Mouse (Mus musculus) CH12.LX (cell line): ENCODE data around the gene Kpna7. TPM values are rescaled to one million over a fixed set of nuclear protein-coding genes. Genes with fewer than 3 reads are reported as not detected.

Experiments used
- DNase-seq: peaks from one replicate; pipeline ENCODE4 v3.0.0-alpha.2; 2013; ENCODE audit errors: extremely low read depth
- H3K27ac ChIP-seq: 2 replicates; pipeline ENCODE4 v1.5.1; 2012; ENCODE audit warnings: low read depth, mild to moderate bottlenecking, control low read depth, moderate library complexity; ENCODE audit not compliant: insufficient read depth
- H3K27me3 ChIP-seq: replicated peaks from 2 replicates; pipeline ENCODE3; 2012; ENCODE audit warnings: inconsistent platforms
- H3K36me3 ChIP-seq, 2 experiments: replicated peaks in 1 of 2; 2 replicates each; pipeline versions ENCODE3 to v1.6.1; 2012; ENCODE audit warnings: inconsistent platforms in 1 of 2, low read length in 1 of 2, mild to moderate bottlenecking in 1 of 2, mixed read lengths in 1 of 2, moderate library complexity in 1 of 2; ENCODE audit not compliant: control insufficient read depth in 1 of 2, insufficient read depth in 1 of 2
- H3K4me1 ChIP-seq, 2 experiments: 2 replicates each; pipeline ENCODE4 v1.6.1; 2012; ENCODE audit warnings: inconsistent platforms in 1 of 2, moderate library complexity in 1 of 2; ENCODE audit not compliant: insufficient read depth in 2 of 2, control insufficient read depth in 1 of 2
- H3K4me2 ChIP-seq: 2 replicates; pipeline ENCODE4 v1.6.1; 2012; ENCODE audit warnings: low read depth, mild to moderate bottlenecking, control low read depth; ENCODE audit not compliant: poor library complexity, insufficient read depth, severe bottlenecking
- H3K4me3 ChIP-seq, 3 experiments: fragments of 150-350 bp in 1 of 3; sonication (generic) in 1 of 3; replicated peaks in 1 of 3; 2 replicates each; pipeline versions ENCODE3 to v1.5.1; 2011 to 2012; ENCODE audit warnings: low read depth in 2 of 3, low read length in 2 of 3, mild to moderate bottlenecking in 2 of 3, moderate library complexity in 2 of 3, control low read depth in 1 of 3, improper control_type of control experiment in 1 of 3, inconsistent platforms in 1 of 3, mixed read lengths in 1 of 3; ENCODE audit not compliant: poor library complexity in 1 of 3
- H3K79me2 ChIP-seq: replicated peaks from 2 replicates; pipeline ENCODE4 v1.6.1; 2012; ENCODE audit warnings: mild to moderate bottlenecking, moderate library complexity; ENCODE audit not compliant: control insufficient read depth, poor library complexity, insufficient read depth, severe bottlenecking; ENCODE audit errors: extremely low read depth
- H3K9ac ChIP-seq: 2 replicates; pipeline ENCODE4 v1.6.1; 2012; ENCODE audit warnings: low read depth, mild to moderate bottlenecking, control low read depth, moderate library complexity; ENCODE audit not compliant: insufficient read depth
- H3K9me3 ChIP-seq: replicated peaks from 2 replicates; pipeline ENCODE3; 2012; ENCODE audit warnings: low read length, inconsistent platforms, mixed read lengths
- BHLHE40 ChIP-seq: IDR thresholded peaks from 2 replicates; pipeline ENCODE4 v1.6.1; 2011; ENCODE audit warnings: mild to moderate bottlenecking, low read depth, low read length, improper control_type of control experiment
- CHD1 ChIP-seq: IDR thresholded peaks from 2 replicates; pipeline ENCODE4 v1.6.1; 2012; ENCODE audit warnings: low read depth, low read length, improper control_type of control experiment, inconsistent platforms
- CHD2 ChIP-seq: IDR thresholded peaks from 2 replicates; pipeline ENCODE4 v1.6.1; 2011; ENCODE audit warnings: low read length, improper control_type of control experiment
- CTCF ChIP-seq, 2 experiments: IDR thresholded peaks in 1 of 2; conservative IDR thresholded peaks in 1 of 2; 2 replicates each; pipeline ENCODE4 v1.5.1; 2011 to 2012; ENCODE audit warnings: low read depth in 2 of 2, low read length in 2 of 2, improper control_type of control experiment in 1 of 2, inconsistent platforms in 1 of 2, mild to moderate bottlenecking in 1 of 2, moderate library complexity in 1 of 2
- ELF1 ChIP-seq: IDR thresholded peaks from 2 replicates; pipeline ENCODE4 v1.6.1; 2014; ENCODE audit warnings: low read depth, mild to moderate bottlenecking, inconsistent platforms, low read length, improper control_type of control experiment
- EP300 ChIP-seq: IDR thresholded peaks from 2 replicates; pipeline ENCODE4 v1.6.1; 2011; ENCODE audit warnings: low read length, improper control_type of control experiment
- ETS1 ChIP-seq: conservative IDR thresholded peaks from 2 replicates; pipeline ENCODE4 v1.6.1; 2012; ENCODE audit warnings: low read depth, mild to moderate bottlenecking, inconsistent platforms, low read length, improper control_type of control experiment, moderate library complexity
- GABPA ChIP-seq: IDR thresholded peaks from 2 replicates; pipeline ENCODE4 v1.6.1; 2012; ENCODE audit warnings: low read depth, low read length, improper control_type of control experiment, inconsistent platforms; ENCODE audit not compliant: insufficient replicate concordance
- JUN ChIP-seq: IDR thresholded peaks from 2 replicates; pipeline ENCODE4 v1.6.1; 2011; ENCODE audit warnings: low read depth, mild to moderate bottlenecking, low read length, improper control_type of control experiment, moderate library complexity; ENCODE audit not compliant: insufficient read depth
- JUND ChIP-seq: conservative IDR thresholded peaks from 2 replicates; pipeline ENCODE4 v1.6.1; 2011; ENCODE audit warnings: low read depth, low read length, improper control_type of control experiment
- MAFK ChIP-seq: IDR thresholded peaks from 2 replicates; pipeline ENCODE4 v1.6.1; 2011; ENCODE audit warnings: low read length, improper control_type of control experiment; ENCODE audit not compliant: insufficient replicate concordance
- MAX ChIP-seq: IDR thresholded peaks from 2 replicates; pipeline ENCODE4 v1.6.1; 2011; ENCODE audit warnings: low read length, improper control_type of control experiment
- MEF2A ChIP-seq: IDR thresholded peaks from 2 replicates; pipeline ENCODE4 v1.6.1; 2014; ENCODE audit warnings: low read depth, mild to moderate bottlenecking, inconsistent platforms, low read length, improper control_type of control experiment, borderline replicate concordance
- MXI1 ChIP-seq: IDR thresholded peaks from 2 replicates; pipeline ENCODE4 v1.6.1; 2011; ENCODE audit warnings: mild to moderate bottlenecking, low read depth, low read length, improper control_type of control experiment
- MYC ChIP-seq: IDR thresholded peaks from 2 replicates; pipeline ENCODE4 v1.6.1; 2011; ENCODE audit warnings: low read depth, mild to moderate bottlenecking, improper control_type of control experiment, low read length
- NRF1 ChIP-seq: IDR thresholded peaks from 2 replicates; pipeline ENCODE4 v1.6.1; 2014; ENCODE audit warnings: low read depth, mild to moderate bottlenecking, inconsistent platforms, low read length, improper control_type of control experiment, moderate library complexity
- PAX5 ChIP-seq: IDR thresholded peaks from 2 replicates; pipeline ENCODE4 v1.6.1; 2012; ENCODE audit warnings: low read length, inconsistent platforms, mixed read lengths
- RAD21 ChIP-seq: IDR thresholded peaks from 2 replicates; pipeline ENCODE4 v1.6.1; 2011; ENCODE audit warnings: low read depth, mild to moderate bottlenecking, low read length, improper control_type of control experiment, moderate library complexity
- RCOR1 ChIP-seq: conservative IDR thresholded peaks from 2 replicates; pipeline ENCODE4 v1.6.1; 2012; ENCODE audit warnings: low read depth, mild to moderate bottlenecking, inconsistent platforms, low read length, improper control_type of control experiment
- SIN3A ChIP-seq: IDR thresholded peaks from 2 replicates; pipeline ENCODE4 v1.6.1; 2012; ENCODE audit warnings: low read length, improper control_type of control experiment, inconsistent platforms
- TBP ChIP-seq: conservative IDR thresholded peaks from 2 replicates; pipeline ENCODE4 v1.6.1; 2011; ENCODE audit warnings: low read depth, low read length, improper control_type of control experiment
- UBTF ChIP-seq: IDR thresholded peaks from 2 replicates; pipeline ENCODE4 v1.6.1; 2012; ENCODE audit warnings: low read depth, mild to moderate bottlenecking, inconsistent platforms, low read length, improper control_type of control experiment, moderate library complexity
- USF2 ChIP-seq: conservative IDR thresholded peaks from 2 replicates; pipeline ENCODE4 v1.6.1; 2011; ENCODE audit warnings: low read depth, low read length, improper control_type of control experiment
- ZC3H11A ChIP-seq: IDR thresholded peaks from 2 replicates; pipeline ENCODE4 v1.6.1; 2012; ENCODE audit warnings: low read depth, mild to moderate bottlenecking, inconsistent platforms, low read length, improper control_type of control experiment
- ZKSCAN1 ChIP-seq: IDR thresholded peaks from 2 replicates; pipeline ENCODE4 v1.6.1; 2012; ENCODE audit warnings: low read depth, inconsistent platforms, low read length, improper control_type of control experiment, borderline replicate concordance
- ZNF384 ChIP-seq: IDR thresholded peaks from 2 replicates; pipeline ENCODE4 v1.6.1; 2012; ENCODE audit warnings: low read depth, low read length, improper control_type of control experiment, inconsistent platforms
- dilution Hi-C: fragments of 300-500 bp; cut with MboI; formaldehyde crosslinking; loops from 2 replicates; pipeline ENCODE4 v1.14.3; 2020; ENCODE audit warnings: low sequenced_read_pairs; ENCODE audit not compliant: extremely low pct_unique_long_range_greater_than_20kb, extremely low pct_ligation_motif_present
- in situ Hi-C: fragments of 300-500 bp; cut with MboI; formaldehyde crosslinking; loops from 3 replicates; pipeline ENCODE4 v1.14.3; 2019; ENCODE audit warnings: low sequenced_read_pairs, low pct_ligation_motif_present, low pct_unique_long_range_greater_than_20kb, mixed read lengths
- polyA plus RNA-seq: library from polyadenylated mRNA; unstranded; fragments of >175 nt; gene quantifications from 2 replicates; pipeline ENCODE4 v1.2.1, GENCODE M21; 2012; ENCODE audit warnings: low read depth; ENCODE audit not compliant: insufficient read length
- total RNA-seq, 2 experiments: library from RNA; depleted of rRNA; stranded (reverse); fragments of 300-350 nt in 1 of 2; fragments of >200 nt in 1 of 2; gene quantifications; 2 replicates each; pipeline ENCODE4 v1.2.3; 2012 to 2014

Gene Kpna7
- total and polyA plus RNA-seq, 3 experiments = 0.26 TPM; not detected in 2

GRCm38 (mm10) chr5:144948422-144948821 is 135.4 kb downstream of the Kpna7 start:
- no peak overlapping the region for H3K4me2 ChIP-seq
- no peaks in the 10 kb centered on the region for H3K27me3 ChIP-seq
- no peaks in the 10 kb centered on the region for H3K9me3 ChIP-seq
- H3K79me2 ChIP-seq = no peaks in the 10 kb centered on the region; the same call in 1 of the 2 replicates
- dilution Hi-C loops = no loop called here
- H3K27ac ChIP-seq = no peak overlapping the region
- no peak for TF ChIP-seq ZNF384
- TF ChIP-seq ZC3H11A = no peak
- TF ChIP-seq MAX = no peak
- TF ChIP-seq TBP = no peak
- TF ChIP-seq NRF1 = no peak
- no peak for TF ChIP-seq CTCF (conservative IDR thresholded peaks at IDR 0.05 in 1 of 2, IDR thresholded peaks at IDR 0.05 in 1 of 2; ENCODE audit: low read depth in 2 of 2, low read length in 2 of 2)
- no peak for TF ChIP-seq MYC
- no peak for TF ChIP-seq MEF2A
- no peak for TF ChIP-seq CHD1
- no peak for TF ChIP-seq EP300
- no peak for TF ChIP-seq ELF1
- TF ChIP-seq RAD21 = no peak
- no peak for TF ChIP-seq MXI1
- TF ChIP-seq PAX5 = no peak
- TF ChIP-seq, all 38 proteins: peak for 0
- no peak overlapping the region for H3K4me3 ChIP-seq
- H3K4me1 ChIP-seq = no peaks in the 10 kb centered on the region
- H3K36me3 ChIP-seq = peaks cover 0 to 4% of the 10 kb centered on the region in 2 experiments
- no peak for DNase-seq
- in situ Hi-C loops = no loop called here
- no peak overlapping the region for H3K9ac ChIP-seq

GRCm38 (mm10) chr5:144948002-144948401 is 135.8 kb downstream of the Kpna7 start:
- in situ Hi-C loops (no loop called here), dilution Hi-C loops (no loop called here)
- Histone ChIP-seq H3K27me3 (no peaks in the 10 kb centered on the region), H3K4me2 (no peak overlapping the region), H3K4me3 (no peak overlapping the region), H3K9ac (no peak overlapping the region), H3K4me1 (no peaks in the 10 kb centered on the region), H3K79me2 (no peaks in the 10 kb centered on the region; the same call in 1 of the 2 replicates), H3K9me3 (no peaks in the 10 kb centered on the region), H3K27ac (no peak overlapping the region), H3K36me3 (peaks cover 0 to 5% of the 10 kb centered on the region in 2 experiments)
- TF ChIP-seq SIN3A (no peak), MXI1 (no peak), MAFK (no peak), CHD2 (no peak), JUN (no peak), TBP (no peak), ZC3H11A (no peak), ZKSCAN1 (no peak), PAX5 (no peak), JUND (no peak), BHLHE40 (no peak), RCOR1 (no peak), UBTF (no peak), USF2 (no peak), NRF1 (no peak), ETS1 (no peak), GABPA (no peak)
- no peak for DNase-seq
